Mouse (Mus musculus): Measurements from ENCODE around the gene Lyrm4. TPM values are rescaled to one million over a fixed set of nuclear protein-coding genes. Genes with fewer than 3 reads are reported as not detected.
A peak's percentile ranks its signal among the peaks of the same experiment; 100 is the strongest.

The Lyrm4 gene
- polyA plus RNA-seq, 1 experiment from 2014 or later, result 24.1 TPM

DNA sequence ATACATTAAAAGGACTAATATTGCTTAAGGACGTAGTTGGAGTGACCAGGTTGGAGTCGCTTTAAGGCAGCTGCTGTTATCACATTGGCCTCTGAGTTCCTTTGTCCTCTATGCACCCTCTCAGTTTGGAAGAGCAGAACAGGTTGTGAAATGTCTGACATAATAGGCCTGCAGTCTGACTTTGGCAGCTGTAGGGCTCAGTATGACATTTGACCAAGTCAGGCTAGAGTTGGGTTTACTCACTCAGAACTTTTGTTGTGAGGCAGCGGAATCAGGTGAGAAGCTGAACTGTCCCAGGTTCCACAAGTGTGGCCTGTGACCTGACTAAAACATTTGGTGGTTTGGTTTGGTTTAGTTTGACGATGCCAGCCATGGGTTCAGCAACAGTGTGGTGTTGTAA lies 153.7 kb downstream of the Lyrm4 start:
- Histone ChIP-seq H3K4me2 (no peak overlapping the region), H3K9me3 (replicated peaks) (no peaks in the 10 kb centered on the region), H3K9ac (no peak overlapping the region), H3K4me3 (no peak overlapping the region), H3K4me1 (replicated peaks) (0 out of 2 replicates have a peak, but pooled peaks cover 6% of the 10 kb centered on the region), H3K27me3 (replicated peaks) (no peaks in the 10 kb centered on the region), H3K27ac (ENCODE audit: poor library complexity, severe bottlenecking) (no peak overlapping the region), H3K36me3 (no peaks in the 10 kb centered on the region)
- no peak for ATAC-seq (ENCODE audit: insufficient number of reproducible peaks, low FRiP score)
- 73% methylated on average over 4 of the region's 4 CpGs for WGBS

DNA sequence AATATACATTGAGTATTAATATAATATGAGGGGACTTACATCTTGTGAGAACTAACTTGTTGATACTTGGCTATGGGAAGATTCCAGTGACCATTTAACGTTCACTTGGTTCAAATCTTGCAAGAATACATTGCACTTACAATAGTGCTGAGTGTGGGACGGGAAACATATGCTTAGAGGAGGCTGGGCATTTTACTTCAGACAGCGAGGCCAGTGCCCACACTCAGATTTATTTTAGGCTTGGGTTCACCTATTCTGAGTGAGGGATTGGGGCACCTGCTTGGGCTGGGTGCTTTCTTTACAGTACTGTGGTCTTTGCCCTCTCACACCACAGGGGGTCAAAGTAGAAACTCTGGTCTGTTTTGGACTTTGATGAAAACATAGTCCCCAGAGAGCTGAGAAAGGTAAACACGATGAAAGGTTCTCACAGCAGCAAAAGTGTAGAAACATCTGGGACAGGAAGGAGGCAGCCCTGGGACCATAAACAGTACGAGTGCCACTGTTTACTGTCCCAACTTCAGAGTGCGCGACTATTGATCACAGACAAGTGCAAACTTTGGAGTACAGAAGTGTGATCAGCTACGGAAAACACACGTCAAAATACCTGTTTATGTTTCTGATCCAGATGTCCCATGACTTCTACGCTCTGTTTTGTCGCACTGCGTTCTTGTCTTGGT lies 157.8 kb downstream of the Lyrm4 start:
- H3K27me3 ChIP-seq (replicated peaks), result no peaks in the 10 kb centered on the region
- no peaks in the 10 kb centered on the region for H3K36me3 ChIP-seq
- H3K4me2 ChIP-seq, result no peak overlapping the region
- WGBS, result 74% methylated on average over 12 of the region's 12 CpGs
- no peaks in the 10 kb centered on the region for H3K4me1 ChIP-seq (replicated peaks)
- H3K9ac ChIP-seq, result no peak overlapping the region
- ATAC-seq (ENCODE audit: insufficient number of reproducible peaks, low FRiP score), result no peak
- no peaks in the 10 kb centered on the region; the same call in 1 of the 2 replicates for H3K9me3 ChIP-seq (replicated peaks)
- no peak overlapping the region for H3K4me3 ChIP-seq
- H3K27ac ChIP-seq (ENCODE audit: poor library complexity, severe bottlenecking), result no peak overlapping the region

DNA sequence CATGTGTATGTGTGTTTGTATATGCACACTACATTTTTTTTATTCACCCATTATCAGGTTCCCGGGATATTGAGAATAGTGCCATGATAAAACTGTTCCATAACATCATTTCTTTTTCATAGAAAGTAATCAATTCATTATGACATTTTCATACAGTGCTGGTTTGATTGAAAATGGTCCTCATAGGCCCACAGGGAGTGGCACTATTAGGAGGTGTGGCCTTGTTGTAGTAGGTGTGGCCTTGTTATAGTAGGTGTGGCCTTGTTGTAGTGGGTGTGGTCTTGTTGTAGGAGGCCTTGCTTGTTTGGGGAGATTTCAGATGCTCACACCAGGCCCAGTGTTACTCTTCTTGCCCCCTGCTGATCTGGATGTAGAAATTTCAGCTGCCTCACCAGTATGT lies 158.8 kb downstream of the Lyrm4 start, which contains the start of gene Ppp1r3g:
TSS of gene Ppp1r3g (plus strand) at position 301 of the 400 bp plus-strand sequence.
- WGBS, result 94% methylated on average over 1 of the region's 1 CpGs
- Histone ChIP-seq H3K9ac (no peak within 1 kb of the TSS), H3K9me3 (replicated peaks) (peaks cover 4% of the 10 kb centered on the region), H3K27ac (ENCODE audit: poor library complexity, severe bottlenecking) (no peak within 1 kb of the TSS), H3K4me1 (replicated peaks) (no peaks in the 10 kb centered on the region), H3K36me3 (no peaks in the 10 kb centered on the region), H3K27me3 (replicated peaks) (no peaks in the 10 kb centered on the region), H3K4me2 (no peak within 1 kb of the TSS), H3K4me3 (no peak within 1 kb of the TSS)
- ATAC-seq (ENCODE audit: insufficient number of reproducible peaks, low FRiP score), result no peak

DNA sequence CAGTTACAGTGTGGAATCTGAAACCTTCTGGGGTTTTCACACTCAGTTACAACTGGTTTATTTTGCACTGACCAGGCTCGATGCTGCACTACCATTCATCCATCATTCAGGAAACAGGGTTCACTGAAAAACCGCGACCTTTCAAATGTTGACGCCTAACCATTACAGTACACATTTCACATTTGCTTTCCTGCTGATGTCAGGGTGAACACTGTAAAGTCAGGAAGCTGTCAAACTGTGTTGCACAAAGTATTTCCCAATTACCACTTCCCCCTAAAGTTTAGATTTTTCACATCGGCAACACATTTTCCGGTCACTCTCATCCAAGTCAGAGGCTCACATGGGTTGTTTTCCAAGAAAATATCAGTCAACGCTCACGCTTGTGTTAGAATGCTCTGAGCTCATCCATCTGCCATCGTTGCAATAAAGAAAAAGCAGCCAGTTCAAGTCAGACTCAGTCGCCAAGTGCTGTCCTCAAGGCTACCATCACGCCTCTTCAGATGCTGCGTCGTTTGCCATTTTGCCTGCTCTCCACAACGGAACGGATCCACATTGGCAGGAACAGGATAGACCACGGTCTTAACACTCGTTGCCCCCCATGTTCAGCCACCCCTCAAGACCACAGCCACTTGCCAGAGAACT lies 167.4 kb downstream of the Lyrm4 start:
- Histone ChIP-seq H3K4me1 (replicated peaks) (no peaks in the 10 kb centered on the region), H3K4me3 (no peak overlapping the region), H3K4me2 (no peak overlapping the region), H3K9me3 (replicated peaks) (peaks cover 4% of the 10 kb centered on the region), H3K27ac (ENCODE audit: poor library complexity, severe bottlenecking) (no peak overlapping the region), H3K9ac (no peak overlapping the region), H3K36me3 (no peaks in the 10 kb centered on the region), H3K27me3 (replicated peaks) (0 out of 2 replicates have a peak, but pooled peaks cover 5% of the 10 kb centered on the region)
- 72% methylated on average over 17 of the region's 17 CpGs for WGBS
- ATAC-seq (ENCODE audit: insufficient number of reproducible peaks, low FRiP score), result no peak

DNA sequence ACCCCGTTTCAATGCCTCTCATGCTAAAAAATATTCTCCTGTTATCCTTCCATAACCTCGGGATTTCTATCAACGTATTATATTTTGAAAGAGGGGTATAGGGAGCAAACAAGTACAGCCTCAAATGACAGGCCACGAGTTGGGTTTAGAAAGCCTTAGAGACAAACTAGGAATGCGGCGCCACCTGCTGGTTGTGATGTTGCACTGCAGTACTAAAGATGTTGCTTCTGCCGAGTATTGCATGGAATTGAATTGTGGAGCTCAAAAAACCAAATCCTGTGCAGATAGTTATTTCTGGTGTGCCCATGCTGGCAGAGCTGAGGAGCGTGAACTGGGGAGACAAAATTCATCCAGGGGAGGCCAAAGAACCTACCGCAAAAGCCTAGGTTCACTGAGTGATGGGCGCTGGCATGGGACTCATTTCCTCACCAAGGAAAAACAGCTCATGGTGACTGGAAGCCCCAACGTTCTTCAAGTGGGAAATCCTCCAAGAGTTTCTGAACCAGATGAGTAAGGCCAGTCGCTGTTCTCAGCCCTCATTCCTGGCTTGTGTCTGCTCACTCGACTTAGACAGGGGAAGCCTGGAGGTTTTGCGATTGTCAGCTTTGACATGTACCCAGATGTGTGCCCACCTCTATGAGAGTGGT lies 169.8 kb downstream of the Lyrm4 start:
- Histone ChIP-seq H3K36me3 (no peaks in the 10 kb centered on the region), H3K27me3 (replicated peaks) (0 out of 2 replicates have a peak, but pooled peaks cover 5% of the 10 kb centered on the region), H3K4me2 (peak overlapping the region; percentile 43), H3K4me3 (no peak overlapping the region), H3K4me1 (replicated peaks) (no peaks in the 10 kb centered on the region), H3K9me3 (replicated peaks) (no peaks in the 10 kb centered on the region), H3K27ac (ENCODE audit: poor library complexity, severe bottlenecking) (no peak overlapping the region), H3K9ac (no peak overlapping the region)
- ATAC-seq (ENCODE audit: insufficient number of reproducible peaks, low FRiP score), result no peak
- 18% methylated on average over 14 of the region's 14 CpGs for WGBS

DNA sequence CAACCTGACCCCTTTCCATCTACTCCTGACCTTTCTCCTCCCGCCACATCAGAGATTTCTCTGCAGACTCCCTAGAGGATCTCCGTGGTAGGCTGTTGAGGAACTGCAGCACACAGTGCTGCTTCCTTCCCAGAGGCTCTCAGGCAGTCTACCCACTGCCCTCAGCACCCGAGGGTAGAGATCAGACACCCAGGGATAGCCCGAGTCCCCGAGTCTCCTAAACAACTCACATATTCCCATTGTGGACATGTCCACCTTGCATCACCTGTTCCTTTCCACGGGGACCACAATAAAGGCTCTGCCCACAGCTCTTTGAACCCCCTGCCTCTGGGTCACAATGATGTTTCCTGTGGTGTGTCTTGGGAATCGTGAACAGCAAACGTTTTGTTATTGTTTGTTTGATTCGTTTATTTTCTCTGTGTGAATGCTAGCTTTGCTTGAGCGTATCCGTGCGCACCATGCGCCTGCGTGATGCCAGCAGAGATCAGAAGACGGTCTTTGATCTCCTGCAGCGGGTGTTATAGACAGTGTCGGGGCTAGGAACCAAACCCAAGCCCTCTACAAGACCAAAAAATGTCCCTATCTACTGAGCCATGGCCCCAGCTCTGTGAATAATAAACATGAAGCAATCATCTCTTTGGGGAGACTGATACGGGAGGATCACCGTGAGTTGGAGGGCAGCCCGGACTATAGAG lies 170.5 kb downstream of the Lyrm4 start:
- Histone ChIP-seq H3K4me3 (no peak overlapping the region), H3K4me2 (no peak overlapping the region), H3K27ac (ENCODE audit: poor library complexity, severe bottlenecking) (no peak overlapping the region), H3K27me3 (replicated peaks) (0 out of 2 replicates have a peak, but pooled peaks cover 5% of the 10 kb centered on the region), H3K4me1 (replicated peaks) (no peaks in the 10 kb centered on the region), H3K9me3 (replicated peaks) (no peaks in the 10 kb centered on the region), H3K9ac (no peak overlapping the region), H3K36me3 (no peaks in the 10 kb centered on the region)
- ATAC-seq (ENCODE audit: insufficient number of reproducible peaks, low FRiP score), result no peak
- 69% methylated on average over 20 of the region's 20 CpGs for WGBS

DNA sequence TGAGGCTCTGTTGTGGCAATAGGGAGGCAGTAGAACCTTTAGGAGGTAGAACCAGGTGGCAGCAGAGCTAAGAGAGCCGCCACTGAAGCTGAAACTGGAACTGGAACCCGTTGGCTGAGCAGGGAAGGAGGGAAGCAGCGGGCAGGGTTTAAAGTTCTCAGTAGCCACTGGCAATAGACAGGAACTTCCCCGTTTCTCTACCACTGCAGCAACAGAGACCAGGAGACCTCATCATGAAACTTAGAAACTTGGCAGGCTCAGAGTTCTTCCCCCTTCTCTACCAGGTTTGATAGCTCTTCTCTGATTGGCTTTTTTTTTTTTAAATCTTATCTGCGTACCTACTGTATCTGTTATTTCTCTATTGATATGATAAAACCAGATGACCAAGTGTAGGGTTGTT lies 176.4 kb downstream of the Lyrm4 start:
- H3K9me3 ChIP-seq (replicated peaks), result no peaks in the 10 kb centered on the region
- no peak overlapping the region for H3K4me2 ChIP-seq
- 73% methylated on average over 5 of the region's 5 CpGs for WGBS
- H3K9ac ChIP-seq, result no peak overlapping the region
- H3K4me3 ChIP-seq, result no peak overlapping the region
- no peak overlapping the region for H3K27ac ChIP-seq (ENCODE audit: poor library complexity, severe bottlenecking)
- ATAC-seq (ENCODE audit: insufficient number of reproducible peaks, low FRiP score), result no peak
- H3K27me3 ChIP-seq (replicated peaks), result no peaks in the 10 kb centered on the region
- H3K36me3 ChIP-seq, result no peaks in the 10 kb centered on the region
- H3K4me1 ChIP-seq (replicated peaks), result no peaks in the 10 kb centered on the region

DNA sequence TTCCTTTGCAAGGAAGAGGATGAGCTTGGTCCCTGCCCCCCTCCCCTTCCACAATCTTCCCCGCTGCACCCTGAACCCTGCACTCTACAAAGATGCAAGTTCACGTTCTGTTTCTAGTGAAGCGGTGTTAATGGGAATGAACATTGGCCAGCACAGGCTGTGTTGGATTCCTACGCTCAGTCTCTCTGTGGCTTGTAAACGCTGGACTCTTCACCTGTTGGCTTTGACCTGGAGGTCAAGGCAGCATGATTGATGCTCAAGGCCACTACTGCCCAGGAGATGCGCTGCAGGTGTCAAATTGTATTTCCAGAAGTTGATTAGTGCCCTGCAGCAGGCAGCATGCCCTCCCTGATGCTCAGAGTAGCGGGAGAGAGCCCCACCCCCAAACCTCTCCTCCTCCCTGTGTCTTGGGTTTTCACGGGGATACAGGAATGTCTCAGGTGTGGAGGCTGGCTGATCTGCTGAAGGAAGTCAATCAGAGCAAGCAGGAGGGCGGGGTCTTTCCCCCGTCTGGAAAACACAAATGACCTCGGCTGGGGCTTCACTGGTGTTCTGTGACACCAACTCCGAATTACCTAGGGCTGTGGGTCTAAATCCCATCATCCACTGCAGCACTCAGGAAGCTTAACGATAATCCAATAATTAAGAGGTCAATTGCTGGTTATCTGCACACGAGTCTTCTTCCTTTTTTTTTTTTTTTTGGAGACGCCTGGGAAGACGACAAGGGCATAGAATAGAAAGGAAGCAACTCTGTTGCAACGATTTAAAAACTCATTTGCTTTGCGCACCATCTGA lies 177.3 kb downstream of the Lyrm4 start:
- Histone ChIP-seq H3K4me2 (no peak overlapping the region), H3K27ac (ENCODE audit: poor library complexity, severe bottlenecking) (no peak overlapping the region), H3K9me3 (replicated peaks) (no peaks in the 10 kb centered on the region), H3K4me1 (replicated peaks) (no peaks in the 10 kb centered on the region), H3K4me3 (no peak overlapping the region), H3K27me3 (replicated peaks) (no peaks in the 10 kb centered on the region), H3K9ac (no peak overlapping the region), H3K36me3 (no peaks in the 10 kb centered on the region)
- 60% methylated on average over 18 of the region's 18 CpGs for WGBS
- no peak for ATAC-seq (ENCODE audit: insufficient number of reproducible peaks, low FRiP score)

DNA sequence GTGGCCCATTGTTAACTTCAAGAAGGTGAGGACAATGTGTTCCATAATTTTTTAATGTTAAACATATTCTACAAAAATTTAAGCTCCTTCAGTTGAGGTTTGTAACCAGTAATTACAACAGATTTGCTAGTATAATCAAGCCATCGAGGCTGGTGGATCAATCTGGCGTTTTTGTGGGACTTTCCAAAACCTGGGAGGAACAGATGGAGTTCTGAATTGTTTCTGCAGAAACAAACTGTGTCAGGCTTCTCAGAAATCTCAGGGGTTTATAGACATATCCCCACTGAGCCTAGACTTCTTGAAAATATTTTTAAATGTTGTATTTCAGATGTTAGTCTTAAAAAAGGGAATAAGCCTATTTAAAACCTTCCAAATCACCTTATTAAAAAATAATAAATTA lies 179.3 kb downstream of the Lyrm4 start:
- Histone ChIP-seq H3K36me3 (no peaks in the 10 kb centered on the region), H3K4me1 (replicated peaks) (no peaks in the 10 kb centered on the region), H3K27me3 (replicated peaks) (no peaks in the 10 kb centered on the region), H3K9ac (no peak overlapping the region), H3K4me3 (no peak overlapping the region), H3K4me2 (no peak overlapping the region), H3K27ac (ENCODE audit: poor library complexity, severe bottlenecking) (no peak overlapping the region), H3K9me3 (replicated peaks) (0 out of 2 replicates have a peak, but pooled peaks cover 3% of the 10 kb centered on the region)
- ATAC-seq (ENCODE audit: insufficient number of reproducible peaks, low FRiP score), result no peak
- 69% methylated on average over 2 of the region's 2 CpGs for WGBS

Data from heart, embryonic 12.5 days (tissue).